Mouse (Mus musculus) adipose tissue, adult 10 weeks (tissue): ENCODE data around the gene Papss1. TPM values are rescaled to one million over a fixed set of nuclear protein-coding genes. Genes with fewer than 3 reads are reported as not detected.

Source experiments
- polyA plus RNA-seq: library from polyadenylated mRNA; stranded (reverse); fragments of 350-450 nt; fragmentation: Illumina TruSeq; extraction: RNeasy Lipid Tissue Mini Kit (QIAGEN cat#74804); gene quantifications from one replicate; pipeline ENCODE4 v1.2.3, GENCODE M21; 2014; ENCODE audit warnings: low read depth, low replicate concordance

Gene Papss1
- polyA plus RNA-seq = 91.3 TPM

GRCm38 (mm10) chr3:131564430-131565256 is at the start of gene Papss1:
Papss1 (plus strand) TSS chr3:131564768.

Other genes with a start within 250 kb of the Papss1 start
- gene Sgms2, start 73.4 kb upstream of the Papss1 start, polyA plus RNA-seq = 29.5 TPM